Mouse (Mus musculus): ENCODE results near the gene Stum. TPM values are rescaled to one million over a fixed set of nuclear protein-coding genes. Genes with fewer than 3 reads are reported as not detected.

The Stum gene
- polyA plus RNA-seq, 1 experiment from 2014 or later, result 0.44 TPM

Other genes starting within 250 kb of the Stum start
- gene Psen2, start 220.1 kb downstream of the Stum start, polyA plus RNA-seq (2015; fragmentation: Nextera tagmentation; extraction: Ambion mirVana), result 15.8 and 17.3 TPM in 2 replicates
- gene Itpkb, start 153.0 kb downstream of the Stum start, polyA plus RNA-seq (2015; fragmentation: Nextera tagmentation; extraction: Ambion mirVana), result 5.0 and 5.1 TPM in 2 replicates
- gene Parp1, start 85.4 kb upstream of the Stum start, polyA plus RNA-seq (2015; fragmentation: Nextera tagmentation; extraction: Ambion mirVana), result 85.0 and 85.4 TPM in 2 replicates
- 12.1 and 14.4 TPM in 2 replicates for gene Lin9, start 157.6 kb upstream of the Stum start, polyA plus RNA-seq (2015; fragmentation: Nextera tagmentation; extraction: Ambion mirVana)
- gene Mixl1, start 213.5 kb upstream of the Stum start, polyA plus RNA-seq (2015; fragmentation: Nextera tagmentation; extraction: Ambion mirVana), result 0.16 and 0.24 TPM in 2 replicates
- 18.5 and 18.8 TPM in 2 replicates for gene Acbd3, start 242.5 kb upstream of the Stum start, polyA plus RNA-seq (2015; fragmentation: Nextera tagmentation; extraction: Ambion mirVana)